ENCODE assay signal across 18 mouse cellular contexts in genomic region chr16:35193357-35193756, GRCm38 (mm10). TPM values are rescaled to one million over a fixed set of nuclear protein-coding genes. Genes with fewer than 3 reads are reported as not detected.
DNase-seq lines count a peak whose midpoint lies in the region; ATAC-seq lines count a peak whose summit lies in the region.
"Had no signal": no experiment of that assay in that cellular context is flagged by ENCODE, and none has a peak within 500 bp of the region (broad histone marks: within the 10 kb centered on the region; RNA-seq: fewer than 3 reads in every experiment).

No protein-coding gene starts in this region.

- no peak for DNase-seq in lung, postnatal 36 days
- no peak for DNase-seq in embryonic facial prominence, embryonic 10.5 days (ENCODE audit: low spot score)
- no peak for DNase-seq in left cerebral cortex, adult 9 months (ENCODE audit: low spot score in 2 of 2)
- DNase-seq: adrenal gland, postnatal 14 days; cerebellum, postnatal 14 days; gastrocnemius, adult 2 months; spleen, adult 18-20 months; thymus, adult 18-20 months had no signal

- H3K4me2 ChIP-seq in hindbrain, embryonic 15.5 days: no peak overlapping the region
- H3K4me2 ChIP-seq in hindbrain, embryonic 13.5 days: no peak overlapping the region
- H3K4me2 ChIP-seq in lung, embryonic 16.5 days (ENCODE audit: low read depth, low read length): no peak overlapping the region
- no peak overlapping the region for H3K4me2 ChIP-seq in intestine, embryonic 15.5 days (replicated peaks)
- H3K4me2 ChIP-seq: embryonic facial prominence, embryonic 12.5 days; forebrain, embryonic 12.5 days; hindbrain, embryonic 12.5 days; midbrain, embryonic 15.5 days; neural tube, embryonic 12.5 days had no signal

- WGBS in hindbrain, embryonic 15.5 days: 65% methylated on average over 3 of the region's 3 CpGs
- 50% methylated on average over 3 of the region's 3 CpGs for WGBS in hindbrain, embryonic 13.5 days
- WGBS in lung, embryonic 16.5 days: 46% methylated on average over 3 of the region's 3 CpGs
- 50% methylated on average over 3 of the region's 3 CpGs for WGBS in embryonic facial prominence, embryonic 10.5 days
- WGBS in intestine, embryonic 15.5 days: 45% methylated on average over 3 of the region's 3 CpGs

- peak; percentile 37; the same call in 1 of the 2 replicates for ATAC-seq in hindbrain, embryonic 15.5 days (ENCODE audit: low FRiP score, low read depth)
- no peak for ATAC-seq in hindbrain, embryonic 13.5 days (ENCODE audit: low FRiP score)
- ATAC-seq in lung, embryonic 16.5 days (ENCODE audit: low read depth): peak; percentile 24; the same call in 1 of the 2 replicates
- ATAC-seq in intestine, embryonic 15.5 days: peak; percentile 58
- ATAC-seq: midbrain, embryonic 15.5 days had no signal

- H3K36me3 ChIP-seq in hindbrain, embryonic 15.5 days: no peaks in the 10 kb centered on the region
- no peaks in the 10 kb centered on the region for H3K36me3 ChIP-seq in hindbrain, embryonic 13.5 days
- no peaks in the 10 kb centered on the region for H3K36me3 ChIP-seq in lung, embryonic 16.5 days (ENCODE audit: control insufficient read depth, insufficient read depth, low read length)
- no peaks in the 10 kb centered on the region for H3K36me3 ChIP-seq in embryonic facial prominence, embryonic 10.5 days (replicated peaks)
- H3K36me3 ChIP-seq in intestine, embryonic 15.5 days: no peaks in the 10 kb centered on the region
- H3K36me3 ChIP-seq: embryonic facial prominence, embryonic 12.5 days; forebrain, embryonic 12.5 days; hindbrain, embryonic 12.5 days; midbrain, embryonic 15.5 days; neural tube, embryonic 12.5 days had no signal

- no peaks in the 10 kb centered on the region for H3K27me3 ChIP-seq in hindbrain, embryonic 15.5 days
- no peaks in the 10 kb centered on the region for H3K27me3 ChIP-seq in hindbrain, embryonic 13.5 days
- no peaks in the 10 kb centered on the region for H3K27me3 ChIP-seq in lung, embryonic 16.5 days (ENCODE audit: control insufficient read depth, insufficient read depth, low read depth, low read length)
- H3K27me3 ChIP-seq in embryonic facial prominence, embryonic 10.5 days (replicated peaks; ENCODE audit: low read depth, poor library complexity, severe bottlenecking): no peaks in the 10 kb centered on the region
- H3K27me3 ChIP-seq in intestine, embryonic 15.5 days (replicated peaks): no peaks in the 10 kb centered on the region
- H3K27me3 ChIP-seq: embryonic facial prominence, embryonic 12.5 days; forebrain, embryonic 12.5 days; midbrain, embryonic 15.5 days; neural tube, embryonic 12.5 days had no signal

- no peak overlapping the region for H3K9ac ChIP-seq in hindbrain, embryonic 15.5 days
- H3K9ac ChIP-seq in hindbrain, embryonic 13.5 days: no peak overlapping the region
- no peak overlapping the region for H3K9ac ChIP-seq in lung, embryonic 16.5 days (ENCODE audit: low read length)
- H3K9ac ChIP-seq in intestine, embryonic 15.5 days: no peak overlapping the region
- H3K9ac ChIP-seq: embryonic facial prominence, embryonic 12.5 days; forebrain, embryonic 12.5 days; hindbrain, embryonic 12.5 days; liver, embryonic 14.5 days; midbrain, embryonic 15.5 days; neural tube, embryonic 12.5 days had no signal

- H3K4me1 ChIP-seq in hindbrain, embryonic 15.5 days (replicated peaks): no peaks in the 10 kb centered on the region
- H3K4me1 ChIP-seq in hindbrain, embryonic 13.5 days (replicated peaks): peaks cover 35% of the 10 kb centered on the region
- H3K4me1 ChIP-seq in lung, embryonic 16.5 days (replicated peaks; ENCODE audit: control insufficient read depth, insufficient read depth, low read length): peaks cover 6% of the 10 kb centered on the region
- peaks cover 41% of the 10 kb centered on the region for H3K4me1 ChIP-seq in embryonic facial prominence, embryonic 10.5 days
- H3K4me1 ChIP-seq in intestine, embryonic 15.5 days (replicated peaks): peaks cover 24% of the 10 kb centered on the region
- H3K4me1 ChIP-seq: midbrain, embryonic 15.5 days had no signal

- no peak overlapping the region for H3K27ac ChIP-seq in hindbrain, embryonic 15.5 days (replicated peaks)
- H3K27ac ChIP-seq in hindbrain, embryonic 13.5 days: no peak overlapping the region
- no peak overlapping the region for H3K27ac ChIP-seq in lung, embryonic 16.5 days (ENCODE audit: low read length)
- H3K27ac ChIP-seq in embryonic facial prominence, embryonic 10.5 days (replicated peaks): peak overlapping the region; percentile 65
- H3K27ac ChIP-seq in intestine, embryonic 15.5 days: 0 out of 2 replicates have a peak overlapping the region, but pooled peaks have one; percentile 3
- H3K27ac ChIP-seq: embryonic facial prominence, embryonic 12.5 days; forebrain, embryonic 12.5 days; gastrocnemius, adult 2 months; hindbrain, embryonic 12.5 days; liver, embryonic 14.5 days; midbrain, embryonic 15.5 days; neural tube, embryonic 12.5 days had no signal

- H3K4me3 ChIP-seq in hindbrain, embryonic 15.5 days: no peak overlapping the region
- H3K4me3 ChIP-seq in hindbrain, embryonic 13.5 days: no peak overlapping the region
- no peak overlapping the region for H3K4me3 ChIP-seq in lung, embryonic 16.5 days (ENCODE audit: low read length)
- no peak overlapping the region for H3K4me3 ChIP-seq in embryonic facial prominence, embryonic 10.5 days
- H3K4me3 ChIP-seq in intestine, embryonic 15.5 days (replicated peaks): no peak overlapping the region
- H3K4me3 ChIP-seq: embryonic facial prominence, embryonic 12.5 days; forebrain, embryonic 12.5 days; gastrocnemius, adult 2 months; hindbrain, embryonic 12.5 days; midbrain, embryonic 15.5 days; neural tube, embryonic 12.5 days had no signal

- no peaks in the 10 kb centered on the region for H3K9me3 ChIP-seq in hindbrain, embryonic 15.5 days
- H3K9me3 ChIP-seq in hindbrain, embryonic 13.5 days: no peaks in the 10 kb centered on the region
- no peaks in the 10 kb centered on the region for H3K9me3 ChIP-seq in lung, embryonic 16.5 days (ENCODE audit: control insufficient read depth, low read length)
- H3K9me3 ChIP-seq in embryonic facial prominence, embryonic 10.5 days: no peaks in the 10 kb centered on the region
- no peaks in the 10 kb centered on the region for H3K9me3 ChIP-seq in intestine, embryonic 15.5 days
- H3K9me3 ChIP-seq: embryonic facial prominence, embryonic 12.5 days; forebrain, embryonic 12.5 days; hindbrain, embryonic 12.5 days; midbrain, embryonic 15.5 days; neural tube, embryonic 12.5 days had no signal

RNA-seq across cellular contexts. Expression of gene Adcy5, which starts 38.7 kb away (rescaled TPM):
- polyA plus RNA-seq in hindbrain, embryonic 15.5 days (2015; fragmentation: Nextera tagmentation; extraction: Ambion mirVana): 7.1 and 7.6 TPM in 2 replicates
- 5.0 and 5.6 TPM in 2 replicates for polyA plus RNA-seq in hindbrain, embryonic 13.5 days (2015; fragmentation: Nextera tagmentation; extraction: Ambion mirVana)
- 1.4 and 1.5 TPM in 2 replicates for polyA plus RNA-seq in lung, embryonic 16.5 days (2015; fragmentation: Nextera tagmentation; extraction: Ambion mirVana)
- polyA plus RNA-seq in embryonic facial prominence, embryonic 10.5 days (2016; fragmentation: Nextera tagmentation; extraction: Ambion mirVana): 0.48 and 0.70 TPM in 2 replicates
- 2.0 and 2.8 TPM in 2 replicates for polyA plus RNA-seq in intestine, embryonic 15.5 days (2015; fragmentation: Nextera tagmentation; extraction: Ambion mirVana)

Comparison
In these comparisons a context has a peak if more than half of its experiments do, and no peak if none do; other contexts are left out.
1. H3K27ac ChIP-seq: peak in embryonic facial prominence, embryonic 10.5 days (single experiment) and intestine, embryonic 15.5 days (single experiment); none in hindbrain, embryonic 15.5 days (single experiment), hindbrain, embryonic 13.5 days (single experiment) and lung, embryonic 16.5 days (single experiment).